Mouse (Mus musculus) monocyte, adult 5-6 weeks (primary cell): ENCODE measurements around the gene Bves. TPM values are rescaled to one million over a fixed set of nuclear protein-coding genes. Genes with fewer than 3 reads are reported as not detected.
"Not testable (repeated sequence)": the region's sequence is repeated elsewhere in the genome, so short reads cannot be mapped to it uniquely, and the experiment has no call there.

Experiments used
- ATAC-seq: fragments of 153-309, 156-312 bp; replicated peaks from 2 replicates; pipeline ENCODE4 v1.8.0; 2017; ENCODE audit warnings: mild to moderate bottlenecking; ENCODE audit not compliant: low TSS enrichment, insufficient number of reproducible peaks, severe bottlenecking, poor library complexity, low FRiP score
- total RNA-seq: library from RNA; stranded (forward); fragments of 200-1000, 200-491, 200-594 nt; gene quantifications from 3 replicates; pipeline ENCODE4 v1.2.3, GENCODE M21; 2017

Gene Bves
- total RNA-seq, 1 experiment from 2014 or later, result not detected

- no peak for ATAC-seq
Measured at GRCm38 (mm10) chr10:45339106-45339505, 3.5 kb downstream of the Bves start.

DNA sequence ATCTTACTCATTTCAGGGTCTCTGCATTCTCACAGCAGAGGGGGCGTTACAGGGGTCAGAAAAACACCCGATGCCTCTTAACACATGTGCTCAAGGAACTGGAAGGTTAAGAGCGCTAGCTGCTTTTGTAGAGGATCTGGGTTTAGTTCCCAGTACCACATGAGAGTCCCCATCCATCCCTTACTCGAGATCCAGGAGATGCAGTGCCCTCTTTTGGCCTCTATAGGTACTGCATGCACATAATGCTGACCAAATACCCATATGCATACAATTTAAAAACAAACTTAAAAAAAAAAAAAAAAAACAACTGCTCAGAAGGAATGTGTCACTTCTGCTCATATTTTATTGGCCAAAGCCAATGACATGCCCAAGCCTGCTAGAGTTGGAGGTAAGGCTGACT lies 8.8 kb downstream of the Bves start:
- ATAC-seq, result no peak

GRCm38 (mm10) chr10:45345217-45345616 lies 9.6 kb downstream of the Bves start:
- no peak for ATAC-seq

DNA sequence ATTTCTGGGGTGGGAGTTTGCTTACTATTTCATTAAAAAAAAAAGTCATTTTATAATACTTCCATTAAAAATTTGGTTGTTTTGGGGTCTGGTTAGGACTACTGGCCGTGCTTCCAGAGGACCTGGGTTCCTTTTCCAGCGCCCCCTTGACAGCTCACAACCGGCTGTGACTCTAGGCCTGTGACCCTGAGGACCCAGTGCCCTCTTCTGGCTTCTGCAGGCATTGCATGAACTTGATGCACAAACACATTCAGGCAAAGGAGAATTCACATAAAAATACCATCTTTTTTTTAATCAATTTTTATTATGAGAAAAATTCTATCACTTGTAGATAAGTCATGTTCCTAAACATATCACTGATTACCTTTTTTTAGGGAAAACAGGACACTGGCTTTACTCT lies 12.6 kb downstream of the Bves start:
- not testable (repeated sequence) for ATAC-seq

- no peak for ATAC-seq
Measured at GRCm38 (mm10) chr10:45356091-45356490, 20.5 kb downstream of the Bves start.

GRCm38 (mm10) chr10:45363396-45363795 lies 27.8 kb downstream of the Bves start:
- ATAC-seq, result no peak

DNA sequence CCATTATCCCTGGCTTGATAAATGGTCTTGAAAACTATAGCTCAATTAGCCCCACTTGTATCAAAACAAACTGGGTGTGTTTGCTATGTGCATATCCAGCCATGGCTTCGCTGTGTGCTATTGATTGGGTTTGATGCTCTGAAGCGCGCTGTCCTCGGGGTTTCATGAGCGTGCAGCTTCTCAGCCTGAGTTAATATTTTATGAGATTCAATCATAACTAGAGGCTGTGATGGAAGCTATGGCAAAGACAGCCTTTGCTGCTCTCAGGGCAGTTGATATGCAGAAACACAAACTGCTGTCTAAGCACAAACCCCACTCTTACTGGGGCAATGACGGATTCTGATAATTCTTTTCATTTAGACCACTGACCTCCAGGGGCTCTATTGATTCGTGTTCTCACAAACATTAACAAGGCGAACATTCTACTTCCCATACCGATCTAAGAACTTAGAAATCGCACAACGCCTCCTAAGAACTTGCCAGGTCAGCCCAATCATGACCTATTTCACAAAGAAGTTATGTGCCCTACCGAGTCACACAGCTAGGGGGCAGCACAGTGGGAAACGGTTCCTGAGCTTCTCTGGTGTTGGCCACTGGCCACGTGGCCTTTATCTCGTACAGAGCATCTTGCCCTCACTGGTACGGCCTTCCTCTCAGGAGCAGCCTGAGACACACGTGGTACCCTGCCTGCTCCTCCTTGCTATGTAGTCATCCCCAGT lies 31.6 kb downstream of the Bves start:
- ATAC-seq, result no peak

GRCm38 (mm10) chr10:45369639-45370038 lies 34.1 kb downstream of the Bves start:
- no peak for ATAC-seq

DNA sequence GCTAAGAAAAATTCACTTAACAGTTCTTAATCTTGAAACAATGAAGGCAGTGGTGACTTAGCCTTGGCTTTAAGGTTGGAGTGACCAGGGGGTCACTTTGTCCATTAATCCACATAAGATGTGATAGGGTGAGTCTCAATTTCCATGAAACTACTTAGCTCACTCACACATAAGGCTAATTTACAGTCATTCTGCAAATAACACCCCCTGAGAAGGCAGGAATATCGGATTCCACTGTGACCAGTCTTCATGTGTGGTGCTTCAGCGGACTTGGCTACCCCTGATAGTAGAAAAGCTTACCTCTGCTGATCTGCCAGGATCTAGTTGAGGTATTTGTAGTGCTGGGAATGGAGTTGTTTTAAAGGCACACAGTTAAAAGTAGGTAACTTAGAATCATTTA lies 35.0 kb downstream of the Bves start:
- no peak for ATAC-seq

- ATAC-seq, result 0 out of 2 replicates have a peak, but pooled peaks have one; percentile 40
Measured at GRCm38 (mm10) chr10:45372994-45373692, 37.6 kb downstream of the Bves start.

DNA sequence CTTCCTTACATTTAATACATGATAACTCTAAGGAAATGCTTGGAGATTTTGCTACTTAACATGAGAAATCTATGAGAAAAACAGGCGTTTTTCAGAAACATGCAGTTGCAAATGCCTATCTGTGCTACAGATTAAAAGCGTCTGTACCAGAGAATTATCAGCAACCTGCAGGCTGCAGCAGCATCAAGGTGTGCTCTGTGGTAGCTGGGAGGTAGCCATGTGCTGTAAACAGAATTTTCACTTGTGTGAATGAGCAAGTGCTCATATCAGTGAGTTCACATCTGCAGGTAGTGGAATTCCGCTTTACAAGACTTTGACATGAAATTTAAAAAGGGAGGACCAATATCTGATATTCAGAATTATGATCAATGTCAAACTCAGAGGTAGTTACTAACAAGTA lies 42.7 kb downstream of the Bves start:
- ATAC-seq, result no peak

GRCm38 (mm10) chr10:45381937-45382636 lies 46.5 kb downstream of the Bves start:
- ATAC-seq, result no peak

DNA sequence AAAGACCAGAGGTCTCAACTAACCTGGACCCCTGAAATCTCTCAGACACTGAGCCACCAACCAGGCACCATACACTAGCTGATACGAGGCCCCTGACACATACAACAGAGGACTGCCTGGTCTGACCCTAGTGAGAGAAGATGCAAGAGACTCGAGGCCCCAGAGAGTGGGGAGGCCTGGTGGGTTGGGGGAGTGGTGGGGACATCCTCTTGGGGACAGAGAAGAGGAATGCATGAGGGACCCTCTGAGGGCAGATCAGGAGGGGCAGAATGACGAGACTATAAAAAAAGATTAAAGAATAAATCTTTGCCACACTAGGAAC lies 47.0 kb downstream of the Bves start:
- no peak for ATAC-seq

- ATAC-seq, result no peak
Measured at GRCm38 (mm10) chr10:45398211-45398610, 62.6 kb downstream of the Bves start.

DNA sequence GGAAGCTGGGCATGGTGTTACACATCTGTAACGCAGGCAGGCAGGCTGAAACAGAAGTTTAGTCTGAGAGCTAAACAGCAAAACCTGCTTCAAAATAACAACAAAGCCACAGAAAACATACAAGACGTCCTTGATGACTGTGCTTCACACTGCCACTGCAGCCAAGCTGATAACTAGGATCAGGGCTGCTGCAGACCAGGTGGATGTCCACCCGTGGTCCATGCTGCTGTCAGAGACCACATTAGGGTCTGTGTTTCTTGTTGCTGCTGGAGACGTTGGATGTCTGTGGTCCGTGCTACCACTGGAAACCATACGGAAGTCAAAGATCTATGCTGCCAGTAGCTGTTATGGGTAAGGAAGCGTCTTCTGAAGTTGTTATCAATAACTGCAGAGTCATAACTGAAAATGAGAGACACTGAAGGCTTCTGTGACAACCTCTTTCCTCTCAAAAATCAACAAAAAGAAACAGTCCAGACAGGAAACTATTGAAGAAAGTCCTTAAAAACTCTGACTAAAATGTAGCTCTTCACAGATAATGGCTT lies 64.2 kb downstream of the Bves start:
- ATAC-seq, result no peak

DNA sequence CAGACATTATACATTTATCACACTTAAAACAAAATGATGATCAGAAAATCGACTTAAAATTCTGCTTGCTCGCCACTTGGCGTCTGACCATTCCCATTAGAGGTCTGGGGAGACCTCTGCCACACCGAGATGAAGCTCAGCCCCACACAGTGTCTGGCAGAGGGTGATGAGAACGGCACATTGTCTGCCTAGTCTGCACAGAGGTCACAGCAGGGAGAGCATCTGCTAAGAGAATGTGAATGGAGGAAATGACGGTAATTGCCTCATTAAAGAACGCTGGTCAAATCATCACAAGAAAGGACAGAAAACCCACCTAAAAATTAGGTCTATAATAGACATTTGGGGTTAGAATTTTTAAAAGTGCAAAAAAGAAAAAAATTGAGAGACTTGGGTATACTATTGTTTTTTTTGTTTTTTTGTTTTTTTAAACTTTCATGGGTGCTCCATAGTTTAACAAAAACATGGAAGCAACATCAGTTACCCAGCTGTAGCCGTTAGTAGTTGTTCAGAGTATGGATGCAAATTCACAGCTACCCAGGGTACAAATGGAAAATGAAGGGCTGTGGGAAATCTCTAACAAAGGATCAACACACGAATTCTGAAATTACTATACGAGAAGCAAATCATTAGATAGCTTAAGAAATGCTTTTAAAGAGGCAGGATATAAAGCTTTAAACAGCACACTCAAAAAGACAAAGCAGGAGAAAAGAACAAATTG lies 75.2 kb downstream of the Bves start:
- ATAC-seq, result no peak

DNA sequence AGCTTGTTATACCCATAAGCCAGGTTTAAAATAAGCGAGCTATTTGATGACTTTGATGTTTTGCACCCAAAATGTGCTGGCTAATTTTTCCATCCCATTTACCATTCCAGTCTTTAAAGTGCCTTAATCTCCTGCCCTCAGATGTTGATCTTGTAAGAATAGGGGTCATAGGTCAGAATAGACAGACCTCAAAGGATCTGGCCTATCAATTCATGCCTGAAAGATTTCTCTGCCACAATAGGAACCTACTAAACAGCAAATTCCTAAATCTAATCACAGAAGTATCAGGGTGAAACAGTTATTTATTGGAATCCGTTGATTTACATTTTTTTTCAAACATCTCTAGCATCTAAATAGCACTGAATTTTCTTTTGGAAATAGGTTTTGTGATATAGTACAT lies 76.2 kb downstream of the Bves start:
- no peak for ATAC-seq

DNA sequence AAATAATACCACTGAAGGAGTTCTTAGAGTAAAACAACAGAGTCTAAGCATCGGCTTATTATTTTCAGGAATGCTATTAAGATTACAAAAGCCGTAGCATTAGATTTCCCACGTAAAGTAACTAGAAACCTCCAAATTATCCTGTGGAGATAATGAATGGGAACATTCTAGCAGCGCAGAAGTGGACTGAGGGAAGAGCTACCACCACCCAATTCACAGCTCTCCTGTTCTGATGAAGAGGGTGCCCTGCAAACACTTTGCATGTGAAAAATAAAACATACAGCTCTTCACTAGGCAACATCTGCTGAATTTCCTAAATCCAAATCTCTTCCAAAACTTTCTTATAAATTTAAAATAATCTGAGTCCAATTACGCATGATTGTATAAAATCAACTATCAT lies 76.6 kb downstream of the Bves start:
- ATAC-seq, result no peak
